Mouse (Mus musculus): ENCODE data around the gene Hoxd10. TPM values are rescaled to one million over a fixed set of nuclear protein-coding genes. Genes with fewer than 3 reads are reported as not detected.

Gene Hoxd10
- polyA plus RNA-seq, 1 experiment, result not detected

- Histone ChIP-seq H3K4me1 (ENCODE audit: control insufficient read depth, insufficient read depth, insufficient read length, low read length) (0 out of 2 replicates have a peak, but pooled peaks cover 5% of the 10 kb centered on the region), H3K27ac (replicated peaks; ENCODE audit: low read depth, low read length) (no peak overlapping the region), H3K4me3 (ENCODE audit: insufficient read depth, low read depth, low read length) (no peak overlapping the region)
These were observed 4.2 kb downstream of the Hoxd10 start for GRCm38 (mm10) chr2:74695813-74696430.

- Histone ChIP-seq H3K4me3 (ENCODE audit: insufficient read depth, low read depth, low read length) (no peak overlapping the region), H3K27ac (replicated peaks; ENCODE audit: low read depth, low read length) (no peak overlapping the region), H3K4me1 (ENCODE audit: control insufficient read depth, insufficient read depth, insufficient read length, low read length) (0 out of 2 replicates have a peak, but pooled peaks cover 5% of the 10 kb centered on the region)
These were observed 5.0 kb downstream of the Hoxd10 start for GRCm38 (mm10) chr2:74696442-74697335.

GRCm38 (mm10) chr2:74697567-74698121 is 5.9 kb downstream of the Hoxd10 start, which contains the start of gene Hoxd9:
TSS of gene Hoxd9 (plus strand) at chr2:74697727.
- H3K4me1 ChIP-seq (ENCODE audit: control insufficient read depth, insufficient read depth, insufficient read length, low read length), result no peaks in the 10 kb centered on the region
- peak within 1 kb of the TSS; percentile 93 for H3K4me3 ChIP-seq (ENCODE audit: insufficient read depth, low read depth, low read length)
- peak within 1 kb of the TSS; percentile 68 for H3K27ac ChIP-seq (replicated peaks; ENCODE audit: low read depth, low read length)

DNA sequence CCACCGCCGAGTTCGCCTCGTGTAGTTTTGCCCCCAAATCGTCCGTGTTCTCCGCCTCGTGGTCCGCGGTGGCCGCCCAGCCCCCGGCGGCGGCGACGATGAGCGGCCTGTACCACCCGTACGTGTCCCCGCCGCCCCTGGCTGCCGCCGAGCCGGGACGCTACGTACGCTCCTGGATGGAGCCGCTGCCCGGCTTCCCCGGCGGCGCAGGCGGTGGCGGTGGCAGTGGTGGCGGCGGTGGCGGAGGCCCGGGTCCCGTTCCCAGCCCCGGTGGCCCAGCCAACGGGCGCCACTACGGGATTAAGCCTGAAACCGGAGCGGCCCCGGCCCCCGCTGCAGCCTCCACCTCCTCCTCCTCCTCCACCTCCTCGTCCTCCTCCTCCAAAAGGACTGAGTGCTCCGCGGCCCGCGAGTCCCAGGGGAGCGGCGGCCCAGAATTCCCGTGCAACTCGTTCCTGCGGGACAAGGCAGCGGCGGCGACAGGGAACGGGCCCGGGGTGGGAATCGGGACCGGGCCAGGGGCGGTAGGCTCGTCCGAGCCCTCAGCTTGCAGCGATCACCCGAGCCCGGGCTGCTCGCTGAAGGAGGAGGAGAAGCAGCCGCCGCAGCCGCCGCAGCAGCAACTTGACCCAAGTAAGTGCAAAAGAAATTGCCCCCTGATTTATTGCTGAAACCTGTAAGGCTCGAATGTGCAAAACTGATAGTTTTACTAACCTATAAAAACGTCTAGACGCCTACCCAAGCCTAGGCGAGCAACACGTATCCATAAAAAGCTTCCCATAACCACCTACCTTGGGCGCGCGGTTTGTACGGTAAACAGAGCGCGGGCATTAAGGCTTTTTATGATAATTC is 6.7 kb downstream of the Hoxd10 start:
- H3K4me1 ChIP-seq (ENCODE audit: control insufficient read depth, insufficient read depth, insufficient read length, low read length), result no peaks in the 10 kb centered on the region
- peak overlapping the region; percentile 93 for H3K4me3 ChIP-seq (ENCODE audit: insufficient read depth, low read depth, low read length)
- H3K27ac ChIP-seq (replicated peaks; ENCODE audit: low read depth, low read length), result peak overlapping the region; percentile 68

GRCm38 (mm10) chr2:74699053-74699430 is 7.3 kb downstream of the Hoxd10 start:
- Histone ChIP-seq H3K27ac (replicated peaks; ENCODE audit: low read depth, low read length) (no peak overlapping the region), H3K4me3 (ENCODE audit: insufficient read depth, low read depth, low read length) (peak overlapping the region; percentile 93), H3K4me1 (ENCODE audit: control insufficient read depth, insufficient read depth, insufficient read length, low read length) (no peaks in the 10 kb centered on the region)

GRCm38 (mm10) chr2:74699664-74700545 is 8.2 kb downstream of the Hoxd10 start:
- Histone ChIP-seq H3K4me1 (ENCODE audit: control insufficient read depth, insufficient read depth, insufficient read length, low read length) (no peaks in the 10 kb centered on the region), H3K27ac (replicated peaks; ENCODE audit: low read depth, low read length) (no peak overlapping the region), H3K4me3 (ENCODE audit: insufficient read depth, low read depth, low read length) (no peak overlapping the region)

DNA sequence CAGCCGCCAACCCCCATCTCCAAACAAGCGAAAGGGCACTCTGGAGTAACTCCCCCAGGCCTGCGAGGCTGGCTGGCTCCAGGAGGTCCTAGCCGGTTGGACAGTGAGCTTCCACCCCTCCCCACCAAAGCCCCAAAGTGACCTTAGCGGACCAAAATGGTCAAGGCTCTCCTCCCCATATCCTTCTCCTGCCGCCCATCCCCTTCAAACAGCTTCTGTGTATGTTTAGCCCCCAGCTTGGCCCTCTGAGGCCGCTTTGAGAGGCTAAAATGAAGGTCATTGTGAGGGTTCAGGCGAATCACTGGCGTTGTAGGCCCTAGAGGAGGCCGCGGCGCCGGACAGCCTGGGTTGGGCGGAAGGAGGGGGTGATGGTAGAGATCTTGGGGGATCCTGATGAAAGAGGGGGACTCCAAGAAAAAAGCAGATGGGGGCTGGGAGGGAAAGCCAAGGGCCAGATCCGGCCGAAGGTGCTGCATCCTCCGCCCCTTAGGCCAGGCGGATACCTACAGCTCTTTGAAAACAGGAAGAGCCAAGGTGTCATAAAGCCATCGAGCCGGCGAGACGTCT is 8.9 kb downstream of the Hoxd10 start:
- H3K27ac ChIP-seq (replicated peaks; ENCODE audit: low read depth, low read length), result no peak overlapping the region
- H3K4me3 ChIP-seq (ENCODE audit: insufficient read depth, low read depth, low read length), result no peak overlapping the region
- no peaks in the 10 kb centered on the region for H3K4me1 ChIP-seq (ENCODE audit: control insufficient read depth, insufficient read depth, insufficient read length, low read length)

DNA sequence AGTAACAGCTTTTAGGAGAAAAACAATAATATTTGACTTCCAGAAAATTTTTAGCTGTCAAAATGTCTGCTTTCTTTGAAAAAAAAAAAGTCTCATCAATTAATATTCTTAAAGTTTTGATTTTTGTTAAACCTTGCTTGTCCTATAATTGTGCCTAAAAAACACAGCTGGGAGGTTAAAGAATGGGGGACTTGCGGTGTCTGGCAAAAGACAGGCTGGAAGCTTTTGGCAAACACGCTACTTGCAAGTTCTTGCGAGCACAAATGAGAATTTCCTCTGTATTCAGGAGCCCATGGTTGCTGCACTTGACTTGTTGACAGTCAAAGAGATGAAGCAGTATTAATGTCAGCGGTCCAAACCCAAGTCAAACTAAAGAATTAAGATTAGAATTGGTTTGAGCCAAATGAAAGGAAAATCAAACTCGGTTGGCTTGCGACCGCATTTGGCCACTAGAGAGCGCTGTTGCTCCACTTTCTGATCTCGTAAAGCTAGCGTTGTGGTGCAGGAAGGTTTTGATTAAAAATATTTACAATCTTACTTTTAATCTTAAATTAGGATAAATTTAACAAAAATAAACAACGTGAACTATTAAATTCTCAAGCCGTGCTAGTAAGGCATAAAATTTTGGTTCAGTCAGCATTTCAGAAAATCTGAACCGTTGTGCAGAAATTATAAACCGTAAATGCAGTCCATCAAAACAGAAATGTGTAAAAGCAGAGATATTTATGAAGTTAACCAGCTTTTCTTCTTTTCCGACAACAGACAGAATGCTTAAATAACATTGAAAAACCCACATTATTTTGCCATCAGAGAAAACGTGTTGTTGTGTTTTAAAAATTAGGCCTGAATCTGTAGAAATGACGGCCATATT is 10.5 kb downstream of the Hoxd10 start:
- Histone ChIP-seq H3K4me1 (ENCODE audit: control insufficient read depth, insufficient read depth, insufficient read length, low read length) (no peaks in the 10 kb centered on the region), H3K27ac (replicated peaks; ENCODE audit: low read depth, low read length) (no peak overlapping the region), H3K4me3 (ENCODE audit: insufficient read depth, low read depth, low read length) (no peak overlapping the region)

DNA sequence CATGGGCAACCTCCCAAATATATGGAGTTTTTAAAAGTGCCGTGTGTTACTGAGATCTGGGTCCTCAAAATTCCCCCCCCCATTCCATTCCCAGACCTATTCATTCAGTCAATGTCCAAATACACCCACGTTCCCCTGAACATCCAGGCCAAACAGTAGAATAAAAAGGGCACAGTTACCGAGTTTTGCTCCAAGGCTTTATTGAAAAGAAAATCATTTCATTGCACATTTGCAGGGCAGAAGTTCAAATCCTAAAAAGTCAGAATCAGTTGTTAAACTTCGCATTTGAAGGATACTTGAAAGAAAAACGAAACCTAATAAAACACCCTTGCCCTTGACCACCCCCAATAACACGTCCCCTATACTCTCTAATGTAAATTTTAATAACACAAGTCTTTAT is 11.1 kb downstream of the Hoxd10 start:
- H3K27ac ChIP-seq (replicated peaks; ENCODE audit: low read depth, low read length), result no peak overlapping the region
- H3K4me1 ChIP-seq (ENCODE audit: control insufficient read depth, insufficient read depth, insufficient read length, low read length), result peaks cover 2% of the 10 kb centered on the region; the same call in 1 of the 2 replicates
- no peak overlapping the region for H3K4me3 ChIP-seq (ENCODE audit: insufficient read depth, low read depth, low read length)

- H3K27ac ChIP-seq (replicated peaks; ENCODE audit: low read depth, low read length), result no peak overlapping the region
- no peak overlapping the region for H3K4me3 ChIP-seq (ENCODE audit: insufficient read depth, low read depth, low read length)
- H3K4me1 ChIP-seq (ENCODE audit: control insufficient read depth, insufficient read depth, insufficient read length, low read length), result peaks cover 2% of the 10 kb centered on the region; the same call in 1 of the 2 replicates
These were observed 11.6 kb downstream of the Hoxd10 start for GRCm38 (mm10) chr2:74703317-74703716.

GRCm38 (mm10) chr2:74703720-74704392 is 12.1 kb downstream of the Hoxd10 start:
- peak overlapping the region; percentile 79; the same call in 1 of the 2 replicates for H3K4me3 ChIP-seq (ENCODE audit: insufficient read depth, low read depth, low read length)
- no peak overlapping the region for H3K27ac ChIP-seq (replicated peaks; ENCODE audit: low read depth, low read length)
- peaks cover 2% of the 10 kb centered on the region; the same call in 1 of the 2 replicates for H3K4me1 ChIP-seq (ENCODE audit: control insufficient read depth, insufficient read depth, insufficient read length, low read length)

- Histone ChIP-seq H3K4me1 (ENCODE audit: control insufficient read depth, insufficient read depth, insufficient read length, low read length) (peaks cover 2% of the 10 kb centered on the region; the same call in 1 of the 2 replicates), H3K4me3 (ENCODE audit: insufficient read depth, low read depth, low read length) (peak within 1 kb of the TSS; percentile 79), H3K27ac (replicated peaks; ENCODE audit: low read depth, low read length) (peak within 1 kb of the TSS; percentile 70)
These were observed 12.8 kb downstream of the Hoxd10 start, which contains the start of gene Hoxd8 for GRCm38 (mm10) chr2:74704393-74704998. TSS of gene Hoxd8 (plus strand) at chr2:74704615.

All from brown adipose tissue, adult 24 weeks (tissue).